Mouse (Mus musculus) ES-E14 (cell line): Measurements from ENCODE around the gene Prkcz. TPM values are rescaled to one million over a fixed set of nuclear protein-coding genes. Genes with fewer than 3 reads are reported as not detected.

Experiments
- DNase-seq: peaks from one replicate; pipeline ENCODE4 v3.0.0-alpha.2; 2013; ENCODE audit warnings: low read depth, low spot score
- H3K27ac ChIP-seq: 2 replicates; pipeline ENCODE4 v1.5.1; 2012; ENCODE audit warnings: low read depth, mild to moderate bottlenecking, low read length, moderate library complexity, mixed read lengths; ENCODE audit not compliant: poor library complexity, insufficient read depth, severe bottlenecking
- H3K36me3 ChIP-seq: 2 replicates; pipeline ENCODE4 v1.6.1; 2012; ENCODE audit warnings: mild to moderate bottlenecking, low read length, moderate library complexity, mixed read lengths; ENCODE audit not compliant: control insufficient read depth, poor library complexity, insufficient read depth, severe bottlenecking
- H3K4me1 ChIP-seq, 2 experiments: fragments of 150-350 bp in 1 of 2; sonication (generic) in 1 of 2; 2 replicates each; pipeline ENCODE4 v1.6.1; 2012; ENCODE audit warnings: low read length in 2 of 2, mild to moderate bottlenecking in 1 of 2, mixed read lengths in 1 of 2; ENCODE audit not compliant: control insufficient read depth in 2 of 2, insufficient read depth in 2 of 2, poor library complexity in 1 of 2
- H3K4me3 ChIP-seq, 2 experiments: fragments of 150-350 bp in 1 of 2; sonication (generic) in 1 of 2; 2 replicates each; pipeline ENCODE4 v1.5.1; 2012; ENCODE audit warnings: low read length in 2 of 2, low read depth in 1 of 2, mild to moderate bottlenecking in 1 of 2, mixed read lengths in 1 of 2; ENCODE audit not compliant: insufficient read depth in 1 of 2, poor library complexity in 1 of 2, severe bottlenecking in 1 of 2
- H3K9ac ChIP-seq: 2 replicates; pipeline ENCODE4 v1.6.1; 2012; ENCODE audit warnings: low read depth, mild to moderate bottlenecking, low read length, mixed read lengths; ENCODE audit not compliant: poor library complexity, insufficient read depth, severe bottlenecking
- H3K9me3 ChIP-seq: fragments of 150-350 bp; sonication (generic); 2 replicates; pipeline ENCODE4 v1.6.1; 2012; ENCODE audit warnings: low read depth, mild to moderate bottlenecking, low read length; ENCODE audit not compliant: control insufficient read depth, insufficient read depth
- CHD2 ChIP-seq: IDR thresholded peaks from 2 replicates; pipeline ENCODE4 v1.6.1; 2014; ENCODE audit warnings: mild to moderate bottlenecking, low read depth, low read length, inconsistent platforms
- HCFC1 ChIP-seq: IDR thresholded peaks from 2 replicates; pipeline ENCODE4 v1.6.1; 2012; ENCODE audit warnings: low read length, inconsistent platforms, borderline replicate concordance; ENCODE audit not compliant: insufficient read depth
- MAFK ChIP-seq: IDR thresholded peaks from 2 replicates; pipeline ENCODE4 v1.6.1; 2014; ENCODE audit warnings: mild to moderate bottlenecking, low read depth, low read length, inconsistent platforms; ENCODE audit not compliant: insufficient read depth
- ZC3H11A ChIP-seq: IDR thresholded peaks from 2 replicates; pipeline ENCODE4 v1.6.1; 2012; ENCODE audit warnings: low read depth, mild to moderate bottlenecking, inconsistent platforms, low read length, borderline replicate concordance
- ZNF384 ChIP-seq: IDR thresholded peaks from 2 replicates; pipeline ENCODE4 v1.6.1; 2012; ENCODE audit warnings: low read depth, low read length, inconsistent platforms
- in situ Hi-C, 2 experiments: fragments of 600-800 bp; cut with MboI; formaldehyde crosslinking; loops; one replicate each; pipeline ENCODE4 v1.15.1; 2025; ENCODE audit warnings: low sequenced_read_pairs in 2 of 2, inconsistent platforms in 1 of 2; ENCODE audit not compliant: unreplicated experiment in 2 of 2
- total RNA-seq: library from RNA; depleted of rRNA; stranded (reverse); fragments of 300-350 nt; gene quantifications from 2 replicates; pipeline ENCODE4 v1.2.3, GENCODE M21; 2012

Gene Prkcz
- total RNA-seq, 1 experiment, result 17.0 TPM

DNA sequence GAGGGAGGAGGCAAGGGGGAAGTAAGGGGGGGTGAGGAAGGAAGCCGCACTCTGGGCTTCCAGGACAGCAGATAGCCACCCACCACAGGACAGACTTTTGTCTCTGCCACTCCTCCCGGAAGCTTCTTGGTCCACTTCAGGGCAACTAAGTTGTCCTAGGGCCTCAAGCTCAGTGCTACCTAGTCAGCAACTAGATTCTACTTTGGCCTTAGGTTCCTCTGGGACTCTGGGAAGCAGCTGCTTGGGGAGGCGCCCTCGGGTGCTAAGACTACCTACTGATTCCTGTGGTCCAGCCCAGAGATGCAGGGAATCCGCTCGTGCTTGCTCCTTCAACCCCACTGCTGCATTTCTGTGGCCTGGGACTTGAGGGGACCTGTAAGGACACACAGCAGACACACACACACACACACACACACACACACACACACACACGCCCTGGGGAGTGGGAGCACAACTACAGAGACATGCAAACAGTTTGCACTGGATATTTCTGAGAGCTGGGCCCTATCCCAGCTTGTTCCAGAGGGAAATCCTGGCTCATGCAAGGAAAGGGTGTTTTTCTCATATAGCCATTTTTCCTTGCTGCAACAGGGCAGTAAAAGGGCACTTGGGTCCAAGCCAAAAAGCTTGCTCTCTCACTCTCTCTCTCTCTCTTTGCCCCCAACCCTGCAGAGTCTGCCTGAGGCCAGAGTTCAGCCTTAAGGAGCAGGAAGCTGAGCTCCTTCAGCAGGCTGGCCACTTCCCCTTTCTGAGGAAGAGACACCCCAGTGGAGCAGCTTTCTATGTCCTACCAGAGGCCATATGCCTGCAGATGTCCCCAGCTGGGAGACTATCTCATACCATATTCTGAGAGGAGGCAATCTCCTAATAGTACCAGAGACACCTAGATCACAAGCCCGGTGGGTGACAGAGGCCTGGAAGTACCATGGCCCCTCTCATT, 126.5 kb downstream of the Prkcz start:
- no peak for DNase-seq
- no peak for TF ChIP-seq HCFC1
- in situ Hi-C loops, result loop anchor here in 1 of 2 experiments (25.0 kb wide), 1 partner anchor 347 kb away; the partner anchor contains the start of gene Fam213b
- H3K4me3 ChIP-seq, result no peak overlapping the region
- H3K27ac ChIP-seq, result no peak overlapping the region
- H3K4me1 ChIP-seq, result peaks cover 2 to 5% of the 10 kb centered on the region in 2 experiments; a peak in 2 of 4 replicates
- no peak overlapping the region for H3K9ac ChIP-seq
- H3K9me3 ChIP-seq, result no peaks in the 10 kb centered on the region
- H3K36me3 ChIP-seq, result no peaks in the 10 kb centered on the region

DNA sequence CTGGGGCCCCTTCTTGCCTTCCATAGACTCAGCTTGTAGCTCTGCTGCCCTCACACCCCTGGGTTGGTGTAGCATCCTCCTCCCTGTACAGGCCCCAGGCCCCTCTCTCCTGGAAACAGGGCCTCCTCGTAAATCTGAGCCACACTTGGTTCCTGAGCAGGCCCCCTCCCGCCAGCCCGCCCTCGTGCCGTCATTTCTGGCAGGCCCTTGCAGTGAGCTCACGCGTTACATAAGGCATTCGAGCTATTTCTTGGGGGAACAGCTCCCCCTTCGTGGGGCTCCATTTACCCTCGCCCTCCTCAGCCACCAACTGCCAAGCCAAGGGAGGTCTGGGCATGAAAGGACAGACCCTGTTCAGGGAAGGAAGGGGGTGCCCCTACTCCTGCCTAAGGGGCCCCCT, 127.3 kb downstream of the Prkcz start:
- in situ Hi-C loops, result loop anchor here in 1 of 2 experiments (25.0 kb wide), 1 partner anchor 347 kb away; the partner anchor contains the start of gene Fam213b
- Histone ChIP-seq H3K4me1 (peaks cover 2 to 5% of the 10 kb centered on the region in 2 experiments; a peak in 2 of 4 replicates), H3K9ac (no peak overlapping the region), H3K27ac (no peak overlapping the region), H3K36me3 (no peaks in the 10 kb centered on the region), H3K9me3 (no peaks in the 10 kb centered on the region), H3K4me3 (no peak overlapping the region)
- TF ChIP-seq ZNF384 (no peak), CHD2 (no peak), ZC3H11A (no peak), HCFC1 (no peak), MAFK (no peak)
- DNase-seq, result no peak

DNA sequence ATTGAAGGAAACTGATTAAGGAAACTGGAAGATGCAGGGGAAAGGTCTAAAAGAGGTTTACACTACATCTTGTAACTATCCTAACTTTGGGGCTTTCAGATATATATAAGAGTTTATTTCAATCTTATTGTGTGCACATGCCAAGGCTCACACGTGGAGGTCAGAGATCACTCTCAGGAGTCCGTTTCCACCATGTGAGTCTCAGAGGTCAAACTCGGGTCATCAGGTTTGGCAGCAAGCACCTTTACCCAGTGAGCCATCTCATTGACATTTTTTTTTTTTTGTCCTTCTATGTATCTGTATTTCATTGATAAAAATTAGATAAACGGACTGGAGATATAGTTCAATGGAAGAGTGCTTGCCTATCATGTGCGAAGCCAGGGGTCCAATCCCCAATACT, 132.7 kb downstream of the Prkcz start:
- no peak overlapping the region for H3K9ac ChIP-seq
- no peak overlapping the region for H3K4me3 ChIP-seq
- no peaks in the 10 kb centered on the region for H3K36me3 ChIP-seq
- no peak for TF ChIP-seq ZNF384
- TF ChIP-seq MAFK, result no peak
- TF ChIP-seq ZC3H11A, result no peak
- TF ChIP-seq CHD2, result no peak
- TF ChIP-seq HCFC1, result no peak
- no peak for DNase-seq
- no peaks in the 10 kb centered on the region for H3K9me3 ChIP-seq
- no peak overlapping the region for H3K27ac ChIP-seq
- in situ Hi-C loops, result loop anchor here in 1 of 2 experiments (25.0 kb wide), 1 partner anchor 341 kb away; the partner anchor contains the start of gene Fam213b
- H3K4me1 ChIP-seq, result peaks cover 0 to 3% of the 10 kb centered on the region in 2 experiments; a peak in 1 of 4 replicates

DNA sequence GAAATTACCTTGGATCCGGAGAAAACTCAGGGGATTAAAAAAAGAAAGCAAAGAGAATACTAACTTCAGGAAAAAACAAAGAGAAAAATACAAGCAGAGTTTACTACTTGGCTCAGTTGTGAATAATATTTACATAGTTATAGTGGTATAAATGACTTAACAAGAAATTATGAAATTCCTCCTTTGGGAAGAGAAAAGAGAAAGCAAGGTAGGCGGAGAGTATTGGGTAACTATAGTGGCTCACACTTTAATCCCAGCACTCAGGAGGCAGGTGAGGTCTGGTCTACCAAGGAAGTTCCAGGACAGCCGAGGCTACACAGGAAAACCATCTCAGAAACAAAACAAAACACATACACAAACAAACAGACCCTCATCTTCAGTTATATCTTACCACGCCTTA, 133.2 kb downstream of the Prkcz start:
- Histone ChIP-seq H3K27ac (no peak overlapping the region), H3K4me1 (peaks cover 0 to 3% of the 10 kb centered on the region in 2 experiments; a peak in 1 of 4 replicates), H3K36me3 (no peaks in the 10 kb centered on the region), H3K9me3 (no peaks in the 10 kb centered on the region), H3K9ac (no peak overlapping the region), H3K4me3 (no peak overlapping the region)
- TF ChIP-seq CHD2 (no peak), HCFC1 (no peak), ZC3H11A (no peak), MAFK (no peak)
- in situ Hi-C loops, result loop anchor here in 1 of 2 experiments (25.0 kb wide), 1 partner anchor 341 kb away; the partner anchor contains the start of gene Fam213b
- no peak for DNase-seq
